Mouse (Mus musculus): Measurements from ENCODE around the gene 1700066M21Rik.

1700066M21Rik gene

GRCm38 (mm10) chr1:57394051-57394450 is 16.6 kb downstream of the 1700066M21Rik start:
- DNase-seq = peak; percentile 37

- DNase-seq = no peak
These were observed 22.9 kb downstream of the 1700066M21Rik start for GRCm38 (mm10) chr1:57400321-57400720.

DNA sequence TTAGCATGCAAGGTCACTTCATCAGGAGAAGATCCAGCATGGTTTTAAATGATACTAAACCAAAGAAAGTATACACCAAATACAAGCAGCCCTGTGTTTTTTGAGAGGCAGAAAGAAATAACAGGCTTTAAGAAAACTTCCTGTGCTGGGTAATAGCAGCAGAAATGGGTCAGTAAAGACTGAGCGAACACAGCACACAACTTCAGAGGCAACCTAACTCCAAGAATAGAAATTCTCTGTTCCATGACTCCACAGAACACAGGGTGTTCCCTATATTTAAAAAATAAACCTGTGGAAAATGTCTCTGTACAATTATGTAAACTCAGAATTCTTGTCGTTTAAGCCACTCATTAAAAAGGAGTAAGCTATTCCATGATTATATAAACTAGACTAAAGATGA is 23.5 kb downstream of the 1700066M21Rik start:
- DNase-seq = no peak

GRCm38 (mm10) chr1:57402116-57402515 is 24.7 kb downstream of the 1700066M21Rik start:
- no peak for DNase-seq

DNA sequence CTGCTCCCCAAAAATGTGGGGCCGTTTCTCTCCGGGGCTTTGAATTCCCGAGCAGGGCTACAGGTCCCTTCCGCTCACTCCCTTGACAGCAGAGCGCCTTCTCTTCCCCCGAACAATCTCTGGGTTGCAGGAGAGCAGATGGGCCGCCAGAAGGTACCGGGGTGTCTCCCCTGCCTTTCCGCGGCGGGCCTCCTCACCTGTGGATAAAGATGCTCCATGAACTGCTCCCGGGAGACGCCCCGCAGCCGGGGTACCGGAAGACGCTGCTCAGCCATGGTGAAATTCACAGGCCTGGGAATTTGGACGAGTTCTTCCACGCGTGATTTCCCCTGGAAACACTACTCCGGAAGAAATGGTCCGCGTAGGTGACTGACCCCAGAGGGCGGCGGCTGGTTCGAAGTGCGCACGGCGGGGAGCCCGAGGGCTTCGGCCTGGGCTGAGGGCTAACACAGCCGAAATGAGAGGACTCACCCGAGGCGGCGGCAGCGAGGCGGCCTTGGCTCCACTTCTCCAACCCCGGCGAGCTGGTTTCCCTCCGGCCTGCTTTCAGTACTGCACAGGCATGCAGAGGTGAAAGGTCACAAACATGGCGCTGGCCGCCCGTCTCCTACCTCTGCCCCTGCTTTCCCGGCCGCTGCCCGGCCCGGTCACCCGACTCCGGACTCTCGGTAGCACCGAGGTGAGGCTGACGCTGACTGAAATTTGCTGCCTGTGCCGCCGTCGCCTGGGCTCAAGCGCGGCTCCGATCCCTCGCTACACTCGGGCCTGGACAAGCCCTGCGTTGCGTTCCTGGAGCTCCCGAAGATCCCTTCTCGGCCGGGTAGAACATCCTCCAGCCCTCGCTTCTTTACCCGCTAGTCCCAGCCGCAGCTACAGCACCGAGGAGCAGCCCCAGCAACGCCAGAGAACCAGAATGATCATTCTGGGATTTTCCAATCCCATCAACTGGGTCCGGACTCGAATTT is 29.0 kb downstream of the 1700066M21Rik start, which contains the start of the genes Maip1 and Tyw5:
Maip1 (plus strand) TSS at position 142 of the 965 bp plus-strand sequence.
Tyw5 (minus strand) TSS at position 915 of the 965 bp plus-strand sequence.
- DNase-seq = peak; percentile 81

GRCm38 (mm10) chr1:57408994-57409393 is 31.6 kb downstream of the 1700066M21Rik start:
- no peak for DNase-seq

DNA sequence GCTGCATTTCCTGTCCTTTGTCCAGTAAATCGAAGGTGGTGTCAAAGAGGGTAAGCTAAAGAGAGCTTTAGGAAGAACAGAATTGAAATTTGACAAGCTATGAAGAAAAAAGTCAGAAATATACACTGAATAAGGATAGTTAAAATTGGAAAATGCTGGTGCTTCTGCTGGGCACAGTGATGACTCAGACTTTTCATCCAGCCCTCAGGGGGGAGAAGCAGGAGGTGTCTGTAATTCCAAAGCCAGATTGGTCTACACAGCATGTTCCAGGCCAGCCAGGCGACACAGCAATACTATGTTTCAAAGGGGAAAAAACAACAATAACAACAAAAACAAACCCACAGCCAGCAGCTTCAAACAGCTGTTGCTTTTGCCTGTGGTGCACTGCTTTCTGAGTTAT is 36.0 kb downstream of the 1700066M21Rik start:
- no peak for DNase-seq

GRCm38 (mm10) chr1:57423696-57424095 is 46.3 kb downstream of the 1700066M21Rik start:
- no peak for DNase-seq

GRCm38 (mm10) chr1:57428368-57429308 is 51.2 kb downstream of the 1700066M21Rik start:
- DNase-seq = peak; percentile 87

GRCm38 (mm10) chr1:57429786-57430483 is 52.5 kb downstream of the 1700066M21Rik start:
- DNase-seq = no peak

DNA sequence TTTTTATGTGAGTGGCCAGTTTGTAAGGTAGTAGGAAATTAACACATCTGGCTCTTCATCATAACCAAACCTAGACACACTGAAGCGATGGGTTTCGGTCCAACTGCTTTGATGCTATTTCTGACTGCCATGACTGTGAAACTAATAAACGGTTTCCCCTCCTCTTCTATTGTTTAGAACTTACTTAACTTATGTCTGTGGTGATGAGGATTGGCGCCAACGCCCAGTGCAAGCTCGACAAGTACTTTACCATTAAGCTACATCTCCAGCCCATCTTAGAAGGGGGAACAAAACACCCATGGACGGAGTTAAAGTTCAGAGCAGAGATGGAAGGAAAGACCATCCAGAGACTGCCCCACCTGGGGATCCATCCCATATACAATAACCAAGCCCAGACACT is 55.7 kb downstream of the 1700066M21Rik start:
- no peak for DNase-seq
